Mouse (Mus musculus): Measurements from ENCODE around the gene Hist1h2bf. TPM values are rescaled to one million over a fixed set of nuclear protein-coding genes. Genes with fewer than 3 reads are reported as not detected.
A peak's percentile ranks its signal among the peaks of the same experiment; 100 is the strongest.
"Not testable (repeated sequence)": the region's sequence is repeated elsewhere in the genome, so short reads cannot be mapped to it uniquely, and the experiment has no call there.

Gene Hist1h2bf
- polyA plus RNA-seq, 1 experiment from 2014 or later = 1.6 TPM

DNA sequence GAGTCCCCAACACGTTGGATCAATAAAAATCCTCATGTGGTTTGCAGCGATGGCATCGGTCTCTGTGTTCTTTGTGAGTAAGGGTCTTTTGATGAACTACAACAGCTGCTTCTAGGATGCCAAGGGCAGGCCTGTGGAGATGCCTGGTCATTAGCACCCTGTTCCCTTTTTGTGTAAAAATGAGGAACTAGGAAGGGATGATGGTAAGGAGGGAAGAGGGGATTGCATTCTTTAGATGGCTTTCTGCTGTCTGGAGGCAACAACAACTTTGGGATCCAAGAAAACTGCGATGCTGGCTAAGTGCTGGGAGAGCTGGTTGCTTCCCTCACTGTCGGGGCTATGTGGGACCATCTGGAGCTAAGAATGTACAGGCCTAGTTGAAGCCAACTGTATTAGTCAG lies 35.7 kb downstream of the Hist1h2bf start:
- no peaks in the 10 kb centered on the region for H3K9me3 ChIP-seq
- peaks cover 37% of the 10 kb centered on the region for H3K4me1 ChIP-seq
- no peak overlapping the region for H3K27ac ChIP-seq (replicated peaks)
- no peak overlapping the region for H3K4me3 ChIP-seq
- no peaks in the 10 kb centered on the region for H3K36me3 ChIP-seq
- no peak for ATAC-seq (ENCODE audit: extremely low read depth, insufficient number of reproducible peaks, low FRiP score, low TSS enrichment)
- WGBS = 83% methylated on average over 5 of the region's 5 CpGs
- no peaks in the 10 kb centered on the region for H3K27me3 ChIP-seq (replicated peaks)
- no peak overlapping the region for H3K4me2 ChIP-seq
- H3K9ac ChIP-seq = no peak overlapping the region

DNA sequence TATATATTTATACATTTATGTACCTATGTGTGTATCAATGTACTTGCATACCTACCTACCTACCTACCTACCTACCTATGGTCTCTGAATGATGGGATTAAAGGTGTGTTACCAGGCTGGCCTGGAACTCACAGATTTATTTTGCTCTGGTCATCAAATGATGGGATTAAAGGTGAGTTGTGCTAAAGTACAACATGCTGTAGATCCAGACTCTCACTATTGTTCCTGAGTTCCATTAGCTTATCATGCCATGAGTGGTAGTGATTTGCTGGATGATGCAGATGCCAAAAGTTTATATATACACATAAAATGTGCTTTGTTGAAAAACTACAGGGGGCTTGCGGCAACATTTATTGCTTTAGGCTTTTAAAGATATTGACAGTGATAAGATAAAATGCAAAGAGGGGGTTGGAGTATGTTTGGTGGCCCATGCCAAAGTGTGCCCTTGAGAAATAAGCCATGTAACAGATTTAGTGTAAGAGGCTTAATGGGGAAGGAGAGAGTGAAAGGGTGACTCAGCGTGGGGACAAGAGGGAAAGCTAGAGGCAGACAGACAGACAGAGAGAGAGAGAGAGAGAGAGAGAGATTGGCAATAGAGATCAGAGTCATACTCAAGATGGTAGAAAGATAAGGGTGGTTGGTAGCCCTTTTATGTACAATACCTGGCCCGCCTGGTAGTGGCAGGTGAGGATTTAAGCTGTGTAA lies 36.8 kb downstream of the Hist1h2bf start:
- Histone ChIP-seq H3K9ac (0 out of 2 replicates have a peak overlapping the region, but pooled peaks have one; percentile 84), H3K4me2 (peak overlapping the region; percentile 81), H3K4me1 (peaks cover 41% of the 10 kb centered on the region), H3K27ac (replicated peaks) (no peak overlapping the region), H3K9me3 (no peaks in the 10 kb centered on the region), H3K27me3 (replicated peaks) (no peaks in the 10 kb centered on the region), H3K36me3 (no peaks in the 10 kb centered on the region), H3K4me3 (peak overlapping the region; percentile 70)
- WGBS = 75% methylated on average over 3 of the region's 3 CpGs
- ATAC-seq (ENCODE audit: extremely low read depth, insufficient number of reproducible peaks, low FRiP score, low TSS enrichment) = no peak

DNA sequence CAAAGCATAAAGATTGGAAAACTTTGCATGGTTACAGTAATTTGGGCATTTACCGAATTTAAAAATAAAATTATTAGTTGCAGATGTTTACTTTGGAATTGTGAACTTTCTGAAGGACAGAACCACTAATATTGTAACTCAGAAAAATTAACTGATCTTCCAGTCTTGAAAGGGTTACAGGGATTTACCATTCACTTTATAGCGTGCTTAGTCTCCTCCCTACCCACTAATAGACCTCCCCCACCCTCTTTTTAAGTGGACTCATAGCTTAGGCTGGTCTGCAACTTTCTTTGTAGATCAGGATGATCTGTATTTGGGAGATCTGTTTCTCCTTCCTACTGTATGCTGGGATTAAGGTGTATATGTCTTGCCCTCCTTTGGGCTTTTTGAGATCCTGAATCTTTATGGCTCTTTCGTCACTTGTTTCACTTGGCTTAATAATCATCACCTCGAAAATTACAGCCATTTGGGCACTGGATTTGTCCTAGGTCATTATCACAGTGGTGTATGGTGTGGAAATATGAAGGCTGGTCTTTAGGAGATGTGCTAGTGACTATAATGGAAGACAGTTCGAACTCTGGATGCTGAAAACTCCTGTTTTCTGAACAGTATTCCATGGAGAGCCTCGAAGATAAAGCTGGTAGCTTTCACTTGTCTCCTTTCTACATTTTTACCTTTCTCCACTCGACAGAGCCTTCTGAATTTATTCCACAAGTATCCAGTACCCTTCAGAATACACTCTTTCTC lies 37.7 kb downstream of the Hist1h2bf start:
- Histone ChIP-seq H3K27ac (replicated peaks) (peak overlapping the region; percentile 99), H3K27me3 (replicated peaks) (no peaks in the 10 kb centered on the region), H3K4me2 (peak overlapping the region; percentile 81), H3K36me3 (no peaks in the 10 kb centered on the region), H3K9ac (peak overlapping the region; percentile 84), H3K4me3 (peak overlapping the region; percentile 70), H3K9me3 (no peaks in the 10 kb centered on the region), H3K4me1 (peaks cover 42% of the 10 kb centered on the region)
- WGBS = 27% methylated on average over 7 of the region's 7 CpGs
- no peak for ATAC-seq (ENCODE audit: extremely low read depth, insufficient number of reproducible peaks, low FRiP score, low TSS enrichment)

DNA sequence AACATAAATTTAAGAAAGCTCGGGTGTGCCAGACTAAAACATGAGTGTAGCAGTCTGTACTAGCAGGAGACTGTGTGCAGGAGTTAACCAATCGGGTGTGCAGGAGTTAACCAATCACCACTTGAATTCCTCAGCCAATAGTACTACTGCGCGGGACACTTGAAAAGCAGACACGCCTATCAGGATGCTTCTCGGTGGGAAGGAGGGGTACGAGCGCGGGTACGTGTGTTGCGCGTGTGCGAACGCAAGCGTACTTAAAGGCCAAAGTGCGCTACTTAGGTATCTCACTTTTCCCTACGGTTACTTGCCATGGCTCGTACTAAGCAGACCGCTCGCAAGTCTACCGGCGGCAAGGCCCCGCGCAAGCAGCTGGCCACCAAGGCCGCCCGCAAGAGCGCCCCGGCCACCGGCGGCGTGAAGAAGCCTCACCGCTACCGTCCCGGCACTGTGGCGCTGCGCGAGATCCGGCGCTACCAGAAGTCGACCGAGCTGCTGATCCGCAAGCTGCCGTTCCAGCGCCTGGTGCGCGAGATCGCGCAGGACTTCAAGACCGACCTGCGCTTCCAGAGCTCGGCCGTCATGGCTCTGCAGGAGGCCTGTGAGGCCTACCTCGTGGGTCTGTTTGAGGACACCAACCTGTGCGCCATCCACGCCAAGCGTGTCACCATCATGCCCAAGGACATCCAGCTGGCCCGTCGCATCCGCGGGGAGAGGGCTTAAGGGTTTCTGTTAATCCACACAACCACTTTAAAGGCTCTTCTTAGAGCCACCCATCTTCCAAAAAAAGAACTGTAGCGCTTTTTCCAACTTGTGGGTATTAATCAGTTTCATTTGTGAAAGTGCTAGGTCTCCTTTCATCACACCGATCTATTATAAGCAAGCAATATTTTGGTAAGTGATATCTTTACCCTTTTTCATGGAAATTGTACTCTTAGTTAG lies 38.6 kb downstream of the Hist1h2bf start, which contains the start of gene Hist1h3g:
TSS of gene Hist1h3g (plus strand) at position 286 of the 939 bp plus-strand sequence.
- Histone ChIP-seq H3K4me2 (peak within 1 kb of the TSS; percentile 81), H3K9ac (peak within 1 kb of the TSS; percentile 84), H3K4me3 (peak within 1 kb of the TSS; percentile 70), H3K4me1 (peaks cover 42% of the 10 kb centered on the region), H3K27ac (replicated peaks) (peak within 1 kb of the TSS; percentile 99)
- H3K36me3 ChIP-seq; H3K27me3 ChIP-seq (replicated peaks); H3K9me3 ChIP-seq: not testable (repeated sequence)
- peak; percentile 87 for ATAC-seq (ENCODE audit: extremely low read depth, insufficient number of reproducible peaks, low FRiP score, low TSS enrichment)
- WGBS = 1% methylated on average over 49 of the region's 62 CpGs

DNA sequence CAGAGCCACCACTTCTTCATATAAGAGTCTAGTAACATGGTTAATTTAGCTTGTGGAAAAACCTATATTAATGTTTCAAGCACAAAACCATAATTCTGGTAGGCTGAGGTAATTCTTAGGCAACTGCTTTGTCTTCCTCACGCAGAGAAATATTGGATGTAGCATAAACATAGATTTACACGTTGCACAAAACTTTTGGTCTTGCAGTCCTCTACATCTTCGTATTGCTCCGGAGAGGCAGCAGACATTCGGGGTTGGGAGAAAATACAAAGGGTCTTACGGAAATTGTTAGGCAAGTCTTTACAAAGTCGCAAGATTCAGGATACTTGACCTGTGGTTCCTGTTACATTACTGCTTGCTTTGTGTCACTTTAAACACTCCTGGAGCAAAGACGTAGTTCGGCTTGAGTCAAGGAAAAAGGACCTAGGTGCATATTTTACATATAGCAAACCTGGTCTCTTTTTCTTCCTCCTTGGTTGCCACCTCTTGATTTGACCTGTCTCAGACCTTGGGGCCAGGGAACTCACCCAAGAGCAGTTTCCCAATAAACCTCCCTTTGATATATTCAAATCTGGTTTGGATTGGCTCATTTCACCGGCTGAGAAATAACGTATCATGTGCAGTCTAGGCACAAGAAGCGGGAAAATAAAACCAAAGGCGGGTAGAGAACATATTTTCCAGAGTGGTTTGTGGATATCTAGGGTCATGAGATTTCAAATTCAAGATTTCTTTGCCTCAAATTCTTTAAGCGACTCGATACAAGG lies 39.4 kb downstream of the Hist1h2bf start:
- WGBS = under 1% methylated on average over 15 of the region's 15 CpGs
- no peak for ATAC-seq (ENCODE audit: extremely low read depth, insufficient number of reproducible peaks, low FRiP score, low TSS enrichment)

DNA sequence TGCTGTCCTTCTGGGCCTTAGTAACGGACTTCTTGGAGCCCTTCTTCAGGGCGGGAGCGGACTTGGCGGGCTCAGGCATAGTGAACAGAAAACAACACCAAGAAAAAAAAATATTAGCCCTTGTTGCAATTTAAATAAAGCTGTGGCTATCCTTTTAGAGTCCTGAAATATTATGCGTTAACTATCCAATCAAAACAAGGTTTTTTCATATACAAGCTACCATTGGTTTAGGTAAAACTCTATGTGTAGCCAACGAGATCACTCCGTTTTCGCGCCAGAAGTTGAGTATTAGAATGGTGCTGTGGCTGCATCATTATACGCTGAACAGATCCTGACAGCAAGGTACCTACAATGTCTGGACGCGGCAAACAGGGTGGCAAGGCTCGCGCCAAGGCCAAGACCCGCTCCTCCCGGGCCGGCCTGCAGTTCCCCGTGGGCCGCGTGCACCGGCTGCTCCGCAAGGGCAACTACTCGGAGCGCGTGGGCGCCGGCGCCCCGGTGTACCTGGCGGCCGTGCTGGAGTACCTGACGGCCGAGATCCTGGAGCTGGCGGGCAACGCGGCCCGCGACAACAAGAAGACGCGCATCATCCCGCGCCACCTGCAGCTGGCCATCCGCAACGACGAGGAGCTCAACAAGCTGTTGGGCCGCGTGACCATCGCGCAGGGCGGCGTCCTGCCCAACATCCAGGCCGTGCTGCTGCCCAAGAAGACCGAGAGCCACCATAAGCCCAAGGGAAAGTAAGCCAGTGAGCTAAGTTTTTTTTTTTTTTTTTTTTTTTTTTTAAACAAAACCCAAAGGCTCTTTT lies 40.2 kb downstream of the Hist1h2bf start, which contains the start of gene Hist1h2af:
TSS of gene Hist1h2af (plus strand) at position 347 of the 808 bp plus-strand sequence.
- not testable (repeated sequence) for H3K27me3 ChIP-seq (replicated peaks); ATAC-seq (ENCODE audit: extremely low read depth, insufficient number of reproducible peaks, low FRiP score, low TSS enrichment); H3K36me3 ChIP-seq; H3K9me3 ChIP-seq
- 1% methylated on average over 29 of the region's 53 CpGs for WGBS
- peak within 1 kb of the TSS; percentile 81 for H3K4me2 ChIP-seq
- peak within 1 kb of the TSS; percentile 70 for H3K4me3 ChIP-seq
- H3K9ac ChIP-seq = peak within 1 kb of the TSS; percentile 84
- peaks cover 47% of the 10 kb centered on the region for H3K4me1 ChIP-seq
- H3K27ac ChIP-seq (replicated peaks) = peak within 1 kb of the TSS; percentile 99

More for the DNA sequence above, 39.4 kb downstream of the Hist1h2bf start:
- H3K9ac ChIP-seq = peak overlapping the region; percentile 84
- H3K4me3 ChIP-seq = peak overlapping the region; percentile 70
- no peaks in the 10 kb centered on the region for H3K36me3 ChIP-seq
- H3K4me2 ChIP-seq = peak overlapping the region; percentile 81
- H3K27ac ChIP-seq (replicated peaks) = peak overlapping the region; percentile 99
- H3K4me1 ChIP-seq = peaks cover 42% of the 10 kb centered on the region
- no peaks in the 10 kb centered on the region for H3K27me3 ChIP-seq (replicated peaks)
- H3K9me3 ChIP-seq = no peaks in the 10 kb centered on the region

DNA sequence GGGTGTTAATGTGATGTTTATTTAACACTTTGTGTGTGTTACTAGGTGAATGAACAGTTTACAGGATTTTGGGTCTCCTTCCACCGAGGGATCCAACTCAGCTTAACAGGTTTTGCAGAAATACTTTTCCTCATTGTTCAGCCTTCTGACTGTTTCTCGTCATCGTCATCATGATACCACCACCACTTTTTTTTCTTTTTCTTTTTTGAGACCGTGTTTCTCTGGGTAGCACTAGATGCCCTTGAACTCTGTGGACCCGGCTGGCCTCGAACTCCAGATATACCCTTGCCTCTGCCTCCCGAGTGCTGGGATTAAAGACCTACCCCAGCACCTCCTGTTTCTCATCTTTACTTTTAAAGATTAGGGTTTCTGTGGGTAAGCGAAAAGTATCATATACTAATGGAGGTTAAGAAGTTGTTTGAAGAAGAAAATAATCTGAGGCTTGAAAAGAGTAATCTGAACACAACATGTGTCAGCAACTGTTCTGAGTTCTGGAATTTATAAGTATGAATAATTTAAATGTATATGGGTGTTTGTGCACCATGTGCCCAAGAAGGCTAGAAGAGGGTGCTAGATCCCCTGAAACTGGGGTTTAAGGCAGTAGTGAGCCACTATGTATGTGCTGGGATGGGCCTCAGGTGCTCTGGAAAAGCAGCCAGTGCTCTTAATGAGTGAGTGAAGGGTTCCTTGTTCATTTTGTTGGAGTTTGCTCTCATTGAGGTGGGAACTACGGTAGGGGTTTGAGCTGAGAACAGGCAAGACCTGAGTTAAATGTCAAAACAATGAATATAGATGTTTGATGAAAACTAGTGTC lies 41.5 kb downstream of the Hist1h2bf start:
- H3K27me3 ChIP-seq (replicated peaks) = no peaks in the 10 kb centered on the region
- peak overlapping the region; percentile 92 for H3K9ac ChIP-seq
- H3K27ac ChIP-seq (replicated peaks) = peak overlapping the region; percentile 99
- H3K36me3 ChIP-seq = no peaks in the 10 kb centered on the region
- H3K4me3 ChIP-seq = peak overlapping the region; percentile 70
- H3K9me3 ChIP-seq = no peaks in the 10 kb centered on the region
- ATAC-seq (ENCODE audit: extremely low read depth, insufficient number of reproducible peaks, low FRiP score, low TSS enrichment) = no peak
- peaks cover 49% of the 10 kb centered on the region for H3K4me1 ChIP-seq
- 25% methylated on average over 9 of the region's 9 CpGs for WGBS
- peak overlapping the region; percentile 81 for H3K4me2 ChIP-seq

DNA sequence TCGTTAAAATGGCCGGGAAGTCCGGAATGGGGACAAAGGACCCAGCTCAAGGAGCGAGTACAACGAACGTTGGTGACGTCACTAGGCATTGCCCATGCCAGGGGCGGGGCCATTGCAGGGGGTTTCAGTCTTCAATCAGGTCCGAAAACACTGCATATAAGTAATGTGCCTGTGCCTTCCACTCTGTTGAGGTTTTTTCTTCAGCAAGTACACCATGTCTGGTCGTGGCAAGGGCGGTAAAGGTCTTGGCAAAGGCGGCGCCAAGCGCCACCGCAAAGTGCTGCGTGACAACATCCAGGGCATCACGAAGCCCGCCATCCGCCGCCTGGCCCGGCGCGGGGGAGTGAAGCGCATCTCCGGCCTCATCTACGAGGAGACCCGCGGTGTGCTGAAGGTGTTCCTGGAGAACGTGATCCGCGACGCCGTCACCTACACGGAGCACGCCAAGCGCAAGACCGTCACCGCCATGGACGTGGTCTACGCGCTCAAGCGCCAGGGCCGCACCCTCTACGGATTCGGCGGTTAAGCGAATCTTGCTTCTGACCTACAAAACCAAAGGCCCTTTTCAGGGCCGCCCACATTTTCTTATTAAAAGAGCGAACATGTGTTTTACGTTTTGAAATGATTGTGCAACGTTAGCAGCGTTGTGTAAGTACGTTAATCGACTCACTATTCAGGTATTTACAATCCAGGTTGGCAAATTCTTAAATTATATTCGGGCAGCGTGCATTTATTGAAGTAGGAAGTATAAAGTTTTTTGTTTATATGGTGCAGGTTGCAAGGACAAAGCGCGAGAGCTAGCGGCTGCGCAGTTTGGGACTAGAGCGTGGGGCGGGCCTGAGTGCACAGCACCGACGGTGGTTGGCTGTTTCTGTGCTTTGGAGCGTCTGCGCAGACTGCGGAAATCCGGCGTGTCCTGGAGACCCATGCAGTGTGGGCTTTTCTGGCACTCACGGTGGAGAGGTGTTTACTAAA lies 42.8 kb downstream of the Hist1h2bf start, which contains the start of gene Hist1h4h:
TSS of gene Hist1h4h (plus strand) at position 150 of the 975 bp plus-strand sequence.
- under 1% methylated on average over 62 of the region's 70 CpGs for WGBS
- H3K36me3 ChIP-seq = no peaks in the 10 kb centered on the region
- peaks cover 45% of the 10 kb centered on the region for H3K4me1 ChIP-seq
- peak within 1 kb of the TSS; percentile 99 for H3K27ac ChIP-seq (replicated peaks)
- peak within 1 kb of the TSS; percentile 81 for H3K4me2 ChIP-seq
- no peaks in the 10 kb centered on the region for H3K9me3 ChIP-seq
- no peaks in the 10 kb centered on the region for H3K27me3 ChIP-seq (replicated peaks)
- peak within 1 kb of the TSS; percentile 92 for H3K9ac ChIP-seq
- peak; percentile 77 for ATAC-seq (ENCODE audit: extremely low read depth, insufficient number of reproducible peaks, low FRiP score, low TSS enrichment)
- peak within 1 kb of the TSS; percentile 70 for H3K4me3 ChIP-seq

All from heart, embryonic 13.5 days (tissue).